Mouse (Mus musculus) heart, adult 9 months (tissue): ENCODE data around the gene Stpg3.
A peak's percentile ranks its signal among the peaks of the same experiment; 100 is the strongest.
"Not testable (repeated sequence)": the region's sequence is repeated elsewhere in the genome, so short reads cannot be mapped to it uniquely, and the experiment has no call there.

Experiments used
- DNase-seq, 2 experiments: peaks; one replicate each; pipeline ENCODE4 v3.0.0; 2022; ENCODE audit warnings: low spot score in 2 of 2

The Stpg3 gene

GRCm38 (mm10) chr2:25214444-25214843, at the start of gene Stpg3:
Gene Stpg3, minus strand, starts transcription at chr2:25214637.
- DNase-seq, result no peak

- DNase-seq, result no peak
Observed at GRCm38 (mm10) chr2:25263623-25264285, 49.3 kb upstream of the Stpg3 start.

GRCm38 (mm10) chr2:25262795-25263622, 48.6 kb upstream of the Stpg3 start:
- DNase-seq, result no peak

GRCm38 (mm10) chr2:25262291-25262767, 47.9 kb upstream of the Stpg3 start, which contains the start of gene Tprn:
Gene Tprn, plus strand, starts transcription at chr2:25262618.
- peak; percentile 96 to 98 for DNase-seq

- DNase-seq, result no peak
Observed at GRCm38 (mm10) chr2:25261870-25262269, 47.4 kb upstream of the Stpg3 start.

GRCm38 (mm10) chr2:25258887-25259286, 44.5 kb upstream of the Stpg3 start:
- no peak for DNase-seq

DNA sequence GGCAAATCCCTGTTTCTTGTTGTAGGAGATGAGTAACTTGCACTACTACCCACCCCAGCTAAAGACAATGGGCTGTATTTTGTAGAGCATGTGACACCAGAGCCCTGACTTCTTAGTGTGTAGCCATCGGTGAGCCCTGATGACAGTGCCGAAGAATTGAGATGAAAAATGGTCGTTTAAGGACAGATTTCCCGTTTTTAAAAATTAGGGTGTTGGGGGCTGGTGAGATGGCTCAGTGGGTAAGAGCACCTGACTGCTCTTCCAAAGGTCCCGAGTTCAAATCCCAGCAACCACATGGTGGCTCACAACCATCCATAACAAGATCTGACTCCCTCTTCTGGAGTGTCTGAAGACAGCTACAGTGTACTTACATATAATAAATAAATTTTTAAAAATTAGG, 42.8 kb upstream of the Stpg3 start:
- DNase-seq, result not testable (repeated sequence)

DNA sequence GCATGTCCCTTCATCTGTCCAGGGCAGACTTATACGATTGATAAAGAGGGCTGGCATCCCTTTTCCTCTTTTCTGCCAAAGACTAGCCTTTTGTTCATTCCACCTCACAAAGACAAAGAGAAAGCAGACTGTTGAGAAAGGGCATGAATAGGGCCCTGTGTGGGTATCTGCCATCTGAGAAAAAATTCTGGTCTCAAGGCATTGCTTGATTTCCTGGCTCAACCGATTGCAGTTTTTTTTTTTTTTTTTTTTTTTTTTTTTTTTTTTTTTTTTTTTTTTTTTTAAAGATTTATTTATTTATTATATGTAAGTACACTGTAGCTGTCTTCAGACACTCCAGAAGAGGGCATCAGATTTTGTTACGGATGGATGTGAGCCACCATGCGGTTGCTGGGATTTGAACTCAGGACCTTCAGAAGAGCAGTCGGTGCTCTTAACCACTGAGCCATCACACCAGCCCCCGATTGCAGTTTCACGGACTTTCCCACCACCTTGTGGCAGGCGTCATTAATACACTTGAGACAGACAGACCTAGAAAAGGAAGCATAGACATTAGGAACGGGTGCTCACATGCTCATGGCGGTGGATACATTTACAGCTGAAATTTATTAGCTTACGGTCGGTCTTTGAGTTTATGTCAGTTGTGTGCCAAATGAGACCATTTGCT, 42.1 kb upstream of the Stpg3 start:
- not testable (repeated sequence) for DNase-seq

GRCm38 (mm10) chr2:25255284-25255779, 40.9 kb upstream of the Stpg3 start, which contains the start of gene Tmem203:
Gene Tmem203, plus strand, starts transcription at chr2:25255439.
- DNase-seq, result peak; percentile 82 to 85

DNA sequence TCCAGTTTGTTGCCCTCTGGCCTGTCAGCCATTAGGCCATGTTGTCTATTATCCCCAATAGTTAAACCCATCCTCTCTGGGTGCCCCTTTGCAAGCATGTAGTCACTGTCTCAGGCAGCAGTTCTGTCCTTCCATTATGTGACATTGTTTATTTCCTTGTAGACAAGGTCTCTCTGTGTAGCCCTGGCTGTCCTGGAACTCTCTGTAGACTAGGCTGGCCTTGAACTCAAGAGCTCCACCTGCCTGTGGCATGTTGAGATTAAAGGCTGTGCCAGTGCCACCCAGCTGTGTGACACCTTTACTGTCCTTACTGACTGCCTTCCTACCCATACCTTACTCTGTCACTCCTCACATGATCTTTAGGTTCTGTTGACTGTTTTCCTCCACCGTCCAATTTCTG, 37.9 kb upstream of the Stpg3 start:
- no peak for DNase-seq

DNA sequence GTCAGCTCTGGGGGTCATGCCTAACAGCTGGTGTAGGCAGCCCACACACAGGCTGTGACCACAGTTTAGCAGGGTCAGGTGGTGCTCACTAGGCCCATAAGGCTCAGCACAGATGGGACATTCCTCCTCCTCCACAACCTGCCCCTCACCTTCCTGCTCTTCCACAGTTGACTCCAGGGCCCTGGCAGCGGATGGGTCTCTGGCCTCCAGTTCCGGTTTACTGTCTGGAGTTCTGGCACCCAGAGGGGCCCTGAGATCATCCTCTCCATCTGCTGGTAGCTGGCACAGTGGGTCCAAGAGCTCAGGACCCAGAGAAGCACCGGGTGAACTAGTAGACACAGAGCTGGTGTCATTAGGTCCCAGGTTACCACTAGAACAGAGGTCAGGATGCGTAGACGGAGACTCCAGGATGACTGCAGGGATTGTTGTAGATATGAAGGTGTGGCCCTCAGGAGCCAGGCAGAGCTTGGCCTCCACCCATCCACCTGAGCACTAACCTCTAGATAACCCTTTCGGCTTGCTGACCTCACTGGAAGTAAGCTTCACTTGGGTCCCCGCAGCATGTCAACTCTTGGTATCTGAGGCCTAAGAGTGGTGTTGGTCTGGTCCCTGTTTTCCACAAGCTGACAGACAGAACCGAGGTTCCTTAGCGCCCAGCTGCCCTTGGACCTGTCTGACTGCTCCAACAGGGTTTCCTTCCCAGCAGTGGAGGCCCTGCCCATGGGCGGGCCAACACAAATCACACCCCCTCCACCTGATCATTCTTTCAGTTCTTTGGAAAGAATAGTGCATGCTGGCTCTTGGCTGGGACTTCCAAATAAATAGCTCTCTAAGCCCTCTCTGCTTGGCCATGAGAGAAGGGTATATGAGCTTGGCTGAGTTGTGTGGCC, 32.0 kb upstream of the Stpg3 start, which contains the start of gene AL732309.1:
Gene AL732309.1, minus strand, starts transcription at position 681 of the 890 bp plus-strand sequence.
- DNase-seq, result no peak

- no peak for DNase-seq
Observed at GRCm38 (mm10) chr2:25244144-25244543, 29.7 kb upstream of the Stpg3 start.

DNA sequence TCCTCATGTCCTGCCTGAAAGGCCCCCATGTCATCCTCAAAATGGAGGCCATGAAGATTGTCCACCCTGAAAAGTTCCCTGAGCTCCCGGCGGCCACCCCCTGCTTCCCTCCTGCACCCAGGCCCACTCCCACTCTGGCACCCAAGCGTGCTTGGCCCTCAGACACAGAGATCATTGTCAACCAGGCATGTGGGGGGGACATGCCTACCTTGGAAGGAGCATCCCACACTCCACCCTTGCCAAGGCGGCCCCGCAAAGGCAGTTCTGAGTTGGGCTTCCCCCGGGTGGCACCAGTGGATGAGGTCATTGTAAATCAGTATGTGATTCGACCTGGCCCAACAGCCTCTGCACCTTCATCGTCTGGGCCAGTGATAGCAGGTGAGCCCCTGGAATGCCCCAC, 28.9 kb upstream of the Stpg3 start:
- no peak for DNase-seq

DNA sequence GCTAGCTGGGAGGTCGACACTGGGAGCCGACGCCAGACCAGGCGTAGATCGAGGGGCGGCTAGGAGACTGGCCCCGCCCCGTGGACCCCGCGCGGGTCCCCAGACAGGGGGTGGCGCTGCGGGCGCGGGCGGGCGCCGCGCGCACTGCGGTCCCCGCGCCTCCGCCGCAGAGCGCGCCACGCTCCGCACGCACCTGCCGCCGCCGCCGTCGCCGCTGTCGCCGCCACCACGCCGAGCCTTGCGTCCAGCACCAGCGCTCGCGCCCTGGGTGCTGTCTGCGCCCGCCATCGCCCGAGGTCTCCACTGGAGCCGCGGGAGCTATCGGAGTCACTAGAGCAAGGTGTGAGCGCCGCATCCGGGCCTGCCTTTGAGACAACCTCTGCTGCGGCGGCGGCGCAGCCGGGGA, 27.7 kb upstream of the Stpg3 start, which contains the start of the genes Rnf208 and Cysrt1:
Gene Rnf208, plus strand, starts transcription at position 155 of the 406 bp plus-strand sequence.
Gene Cysrt1, minus strand, starts transcription at position 352 of the 406 bp plus-strand sequence.
- no peak for DNase-seq

- no peak for DNase-seq
Observed at GRCm38 (mm10) chr2:25241438-25241775, 27.0 kb upstream of the Stpg3 start.

DNA sequence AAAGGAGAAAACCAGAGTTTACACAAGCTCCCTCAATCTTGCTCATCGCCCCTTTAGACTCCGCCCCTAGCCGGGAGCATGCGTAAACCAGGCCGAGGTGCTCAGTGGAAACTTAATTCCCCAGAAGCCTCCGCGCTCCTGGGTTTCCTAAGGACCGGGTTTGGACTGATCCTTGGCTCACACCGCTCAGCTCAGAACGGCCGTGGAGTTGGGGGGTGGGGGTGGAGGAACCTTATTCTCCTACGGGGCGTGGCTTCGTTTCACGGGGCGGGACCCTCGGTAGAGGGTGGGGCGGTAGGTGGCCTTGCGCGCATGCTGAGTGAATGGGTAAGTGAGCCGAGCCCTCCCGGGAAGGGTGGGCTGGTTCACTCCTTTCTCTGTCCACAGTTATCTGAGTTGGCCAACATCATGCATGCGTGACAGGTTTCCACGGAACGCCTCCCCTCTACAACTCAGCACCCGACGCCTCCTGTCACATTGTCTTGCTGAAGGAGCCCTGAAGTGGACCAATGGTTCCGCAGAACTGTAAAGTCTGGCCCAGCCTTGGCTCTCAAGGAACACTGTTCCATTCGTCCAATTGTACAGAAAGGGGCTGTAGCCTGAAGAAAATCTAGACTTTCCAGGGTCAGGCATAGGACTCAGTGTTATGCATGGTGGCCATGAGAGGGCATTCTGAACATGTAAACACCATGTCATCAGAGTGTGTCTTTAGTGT, 26.4 kb upstream of the Stpg3 start:
- DNase-seq, result peak; percentile 57 to 60

DNA sequence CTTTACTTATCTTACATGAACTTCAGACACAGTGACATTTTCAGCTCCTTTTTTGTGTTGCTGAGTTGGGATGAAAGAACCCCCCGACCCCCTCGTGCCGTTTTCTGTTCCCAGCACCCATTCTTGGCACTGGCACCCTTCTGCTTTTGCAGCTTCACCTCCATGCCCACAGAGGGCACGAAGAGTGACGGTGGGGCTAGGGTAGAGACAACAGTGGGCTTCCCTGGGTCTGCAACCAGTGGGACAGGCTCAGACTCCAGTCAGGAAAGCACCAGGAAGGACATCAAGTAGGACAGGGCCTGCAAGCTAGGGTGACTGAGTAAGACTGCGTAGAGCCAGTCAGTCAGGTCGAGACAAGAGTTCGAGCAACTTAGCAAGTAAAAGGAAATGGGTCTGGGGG, 25.9 kb upstream of the Stpg3 start:
- no peak for DNase-seq

- DNase-seq, result no peak
Observed at GRCm38 (mm10) chr2:25239766-25240165, 25.3 kb upstream of the Stpg3 start.

DNA sequence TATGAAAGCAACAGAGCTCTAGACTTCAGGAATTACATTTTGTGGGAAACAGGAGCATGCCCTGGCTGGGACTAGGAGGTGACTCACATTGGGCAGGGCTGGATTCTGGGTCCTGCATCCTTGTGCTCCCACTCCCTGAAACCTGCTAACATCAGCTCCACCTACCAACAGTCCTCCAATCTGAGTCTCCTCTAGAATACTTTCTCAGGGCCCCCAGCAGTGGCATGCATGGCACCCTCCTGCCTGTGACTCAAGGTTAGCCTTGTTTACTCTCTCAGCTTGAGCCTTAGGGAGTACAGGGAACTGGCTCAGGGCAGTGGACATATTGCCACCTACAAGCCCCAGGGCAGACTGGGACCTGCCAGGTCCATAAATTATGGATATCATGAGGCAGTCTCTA, 23.7 kb upstream of the Stpg3 start:
- DNase-seq, result no peak

GRCm38 (mm10) chr2:25237522-25237921, 23.1 kb upstream of the Stpg3 start:
- no peak for DNase-seq
